Mouse (Mus musculus) liver, postnatal 0 days (tissue): Measurements from ENCODE around the gene Bap1. TPM values are rescaled to one million over a fixed set of nuclear protein-coding genes. Genes with fewer than 3 reads are reported as not detected.

Source experiments
- ATAC-seq: fragments of 200-750 bp; cut with Nextera tagmentation; 2 replicates; pipeline ENCODE4 v1.8.0; 2017; ENCODE audit warnings: mild to moderate bottlenecking, moderate library complexity
- DNase-seq: peaks from one replicate; pipeline ENCODE4 v3.0.0-alpha.2; 2016
- H3K27ac ChIP-seq: fragments of 300-500 bp; sonication (generic); 2 replicates; pipeline ENCODE4 v1.5.1; 2014; ENCODE audit warnings: antibody characterized with exemption, moderate library complexity, mild to moderate bottlenecking, low read depth
- H3K27me3 ChIP-seq: fragments of 300-500 bp; sonication (generic); 2 replicates; pipeline ENCODE4 v1.6.1; 2014; ENCODE audit warnings: low read length, control low read depth, mixed read lengths; ENCODE audit not compliant: insufficient read depth
- H3K36me3 ChIP-seq: fragments of 300-500 bp; sonication (generic); replicated peaks from 2 replicates; pipeline ENCODE4 v1.6.1; 2014; ENCODE audit warnings: mild to moderate bottlenecking, control low read depth, low read length, moderate library complexity, mixed read lengths; ENCODE audit not compliant: insufficient read depth
- H3K4me1 ChIP-seq: fragments of 300-500 bp; sonication (generic); 2 replicates; pipeline ENCODE4 v1.6.1; 2014; ENCODE audit warnings: antibody characterized with exemption, mild to moderate bottlenecking, control low read depth; ENCODE audit not compliant: insufficient read depth
- H3K4me2 ChIP-seq: fragments of 300-500 bp; sonication (generic); 2 replicates; pipeline ENCODE4 v1.6.1; 2014; ENCODE audit warnings: low read depth, mild to moderate bottlenecking, low read length, moderate library complexity, mixed read lengths
- H3K4me3 ChIP-seq: fragments of 300-500 bp; sonication (generic); 2 replicates; pipeline ENCODE4 v1.5.1; 2014; ENCODE audit warnings: low read depth, low read length
- H3K9ac ChIP-seq: fragments of 300-500 bp; sonication (generic); replicated peaks from 2 replicates; pipeline ENCODE4 v1.6.1; 2014; ENCODE audit warnings: mild to moderate bottlenecking, moderate library complexity
- H3K9me3 ChIP-seq: fragments of 300-500 bp; sonication (generic); 2 replicates; pipeline ENCODE4 v1.6.1; 2016; ENCODE audit warnings: mild to moderate bottlenecking, control low read depth, low read length, mixed read lengths
- CTCF ChIP-seq: sonication (generic); IDR thresholded peaks from 2 replicates; pipeline ENCODE4 v1.5.1; 2016; ENCODE audit warnings: antibody characterized with exemption, low read depth
- EP300 ChIP-seq: IDR thresholded peaks from 2 replicates; pipeline ENCODE4 v1.6.1; 2016; ENCODE audit warnings: antibody characterized with exemption, low read depth, mild to moderate bottlenecking
- WGBS: fragments of 180-500 bp; shearing (Covaris S2); extraction: QIAGEN DNeasy Blood & Tissue Kit; methylation state at CpG from one replicate; pipeline ENCODE4 v1.1.7; 2014; ENCODE audit not compliant: insufficient replicate concordance; 5-methylcytosine and 5-hydroxymethylcytosine counted together
- polyA plus RNA-seq: library from polyadenylated mRNA; unstranded; fragments of >200 nt; fragmentation: Nextera tagmentation; extraction: Ambion mirVana; gene quantifications from 2 replicates; pipeline ENCODE4 v1.2.1, GENCODE M21; 2015

Bap1 gene
- polyA plus RNA-seq, 1 experiment from 2014 or later, result 19.8 TPM

DNA sequence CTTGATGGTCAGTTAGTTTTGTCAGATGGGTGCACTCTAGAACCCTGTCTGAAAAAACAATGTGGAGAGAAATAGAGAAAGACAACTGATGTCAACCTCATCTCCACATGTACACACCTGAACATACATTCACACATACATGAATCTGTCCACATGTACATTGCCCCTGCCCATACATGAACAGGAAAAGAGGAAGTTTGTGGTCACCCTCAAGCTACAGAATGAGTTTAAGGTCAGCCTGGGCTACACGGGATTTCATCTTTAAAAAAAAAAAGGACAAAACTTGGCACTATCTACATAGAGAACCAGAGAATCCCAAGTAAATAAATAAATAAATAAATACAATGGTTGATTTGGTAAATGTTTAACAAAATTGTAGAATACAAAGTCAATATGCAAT, 6.5 kb upstream of the Bap1 start:
- H3K27ac ChIP-seq, result no peak overlapping the region
- H3K4me2 ChIP-seq, result no peak overlapping the region
- TF ChIP-seq EP300 (no peak), CTCF (no peak)
- H3K9ac ChIP-seq, result no peak overlapping the region
- WGBS, result 47% methylated on average over 1 of the region's 1 CpGs
- no peaks in the 10 kb centered on the region for H3K36me3 ChIP-seq
- H3K4me1 ChIP-seq, result no peaks in the 10 kb centered on the region
- H3K9me3 ChIP-seq, result no peaks in the 10 kb centered on the region
- ATAC-seq (no peak), DNase-seq (no peak)
- no peak overlapping the region for H3K4me3 ChIP-seq
- no peaks in the 10 kb centered on the region for H3K27me3 ChIP-seq

DNA sequence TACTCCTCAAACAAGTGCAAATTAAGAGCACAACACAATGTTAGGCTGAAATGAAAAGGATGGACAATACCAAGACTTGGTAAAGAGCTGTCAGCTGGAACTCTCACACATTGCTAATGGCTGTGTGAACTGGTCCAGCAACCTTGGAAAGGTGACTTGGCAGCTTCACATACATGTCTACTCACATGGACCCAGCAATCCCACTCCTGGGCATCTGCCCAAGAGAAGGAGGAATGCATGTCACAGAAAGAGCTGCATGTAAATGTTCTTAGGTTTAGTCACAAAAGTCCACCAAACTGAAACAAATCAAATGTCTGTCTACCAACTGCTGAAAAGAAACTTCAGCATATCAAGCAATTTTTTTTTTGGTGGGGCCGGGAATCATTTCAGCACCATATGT, 5.3 kb upstream of the Bap1 start:
- no peak overlapping the region for H3K27ac ChIP-seq
- no peaks in the 10 kb centered on the region for H3K9me3 ChIP-seq
- DNase-seq (no peak), ATAC-seq (no peak)
- H3K4me2 ChIP-seq, result no peak overlapping the region
- no peaks in the 10 kb centered on the region for H3K27me3 ChIP-seq
- 0 out of 2 replicates have a peak, but pooled peaks cover 6% of the 10 kb centered on the region for H3K4me1 ChIP-seq
- WGBS, result 69% methylated on average over 1 of the region's 1 CpGs
- no peak overlapping the region for H3K9ac ChIP-seq
- H3K36me3 ChIP-seq, result no peaks in the 10 kb centered on the region
- H3K4me3 ChIP-seq, result no peak overlapping the region
- TF ChIP-seq EP300 (no peak), CTCF (no peak)

DNA sequence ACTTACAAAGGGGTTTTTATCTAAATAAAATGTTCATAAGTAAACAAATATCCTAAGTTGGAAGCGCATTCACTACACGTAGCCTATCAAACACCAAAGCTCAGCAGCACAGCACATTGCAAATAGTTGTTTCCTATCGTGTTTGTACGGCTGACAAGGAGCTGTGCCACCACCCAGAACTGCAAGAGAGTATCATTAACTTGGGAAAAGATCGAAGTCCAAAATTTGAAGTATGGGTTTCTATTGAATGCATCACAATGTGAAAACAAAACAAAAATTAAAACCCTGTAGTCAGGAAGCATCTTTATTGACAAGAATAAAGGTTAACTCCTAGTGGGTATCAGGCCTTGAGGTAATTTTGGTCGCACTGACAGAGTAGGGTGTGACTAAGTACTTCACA, 2.9 kb upstream of the Bap1 start:
- TF ChIP-seq CTCF, result no peak
- TF ChIP-seq EP300, result no peak
- WGBS, result 79% methylated on average over 6 of the region's 6 CpGs

DNA sequence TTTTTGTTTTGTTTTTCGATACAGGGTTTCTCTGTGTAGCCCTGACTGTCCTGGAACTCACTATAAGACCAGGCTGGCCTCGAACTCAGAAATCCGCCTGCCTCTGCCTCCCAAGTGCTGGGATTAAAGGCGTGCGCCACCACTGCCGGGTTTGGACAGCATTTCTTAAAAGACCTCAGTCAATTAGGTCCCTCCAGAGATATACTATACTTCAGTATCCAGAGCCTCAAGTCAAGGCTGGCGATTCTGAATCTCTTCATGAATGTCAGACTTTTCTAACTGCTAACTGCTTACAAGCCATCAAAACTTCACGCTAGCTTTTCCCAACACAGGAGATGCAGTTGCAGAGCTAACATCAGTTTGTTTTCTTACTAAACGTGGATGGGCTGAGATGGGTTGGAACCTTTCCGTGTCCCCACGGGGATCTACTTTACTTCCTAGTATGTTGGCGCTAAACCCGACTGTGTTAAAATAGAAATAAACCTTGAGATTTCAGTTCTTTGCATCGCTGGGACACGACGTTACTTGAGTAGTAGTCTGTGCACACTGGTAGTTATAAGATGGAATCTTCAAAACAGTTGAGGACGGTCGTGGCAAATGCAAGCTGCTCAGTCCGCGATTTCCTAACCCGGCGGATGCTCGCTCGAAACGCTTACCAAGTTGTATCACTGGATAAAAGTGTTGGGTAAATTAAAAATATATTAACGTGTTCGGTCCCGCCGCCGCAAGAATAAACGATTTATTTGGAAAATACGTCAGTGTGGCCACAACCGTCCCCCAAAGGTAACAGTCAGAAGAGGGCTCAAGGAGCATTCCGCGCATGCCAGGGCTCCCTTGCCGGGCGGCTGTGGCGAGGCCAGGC, 797 bp upstream of the Bap1 start:
- Histone ChIP-seq H3K27ac (peak overlapping the region; percentile 94), H3K9me3 (no peaks in the 10 kb centered on the region), H3K36me3 (peaks cover 21% of the 10 kb centered on the region), H3K9ac (peak overlapping the region; percentile 96), H3K4me3 (peak overlapping the region; percentile 89), H3K4me2 (peak overlapping the region; percentile 83), H3K4me1 (peaks cover 14% of the 10 kb centered on the region; the same call in 1 of the 2 replicates), H3K27me3 (no peaks in the 10 kb centered on the region)
- DNase-seq (no peak), ATAC-seq (peak; percentile 82)
- no peak for TF ChIP-seq EP300
- TF ChIP-seq CTCF, result no peak
- WGBS, result 14% methylated on average over 38 of the region's 38 CpGs

More for the DNA sequence above, 2.9 kb upstream of the Bap1 start:
- no peaks in the 10 kb centered on the region for H3K27me3 ChIP-seq
- H3K4me1 ChIP-seq, result peaks cover 14% of the 10 kb centered on the region; the same call in 1 of the 2 replicates
- H3K36me3 ChIP-seq, result peaks cover under 1% of the 10 kb centered on the region
- no peak overlapping the region for H3K27ac ChIP-seq
- H3K4me3 ChIP-seq, result no peak overlapping the region
- no peak overlapping the region for H3K4me2 ChIP-seq
- DNase-seq (no peak), ATAC-seq (no peak)
- no peaks in the 10 kb centered on the region for H3K9me3 ChIP-seq
- no peak overlapping the region for H3K9ac ChIP-seq

DNA sequence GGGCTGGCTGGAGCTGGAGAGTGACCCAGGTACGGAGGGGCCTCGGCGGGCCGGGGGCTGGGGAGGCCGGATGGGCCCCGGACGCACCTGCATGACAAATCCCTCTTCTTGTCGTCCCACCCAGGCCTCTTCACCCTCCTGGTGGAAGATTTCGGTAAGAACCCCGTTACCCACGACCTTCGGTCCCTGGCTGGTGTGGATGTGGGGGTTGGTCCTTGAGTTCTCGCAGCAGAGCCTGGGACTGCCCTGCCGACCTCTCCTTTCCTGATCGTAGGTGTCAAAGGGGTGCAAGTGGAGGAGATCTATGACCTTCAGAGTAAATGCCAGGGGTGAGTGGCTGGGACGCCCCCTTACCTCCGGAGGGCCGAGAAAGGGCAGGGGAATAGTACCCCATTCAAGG, 376 bp downstream of the Bap1 start:
- ATAC-seq (peak; percentile 30), DNase-seq (no peak)
- Histone ChIP-seq H3K27ac (peak overlapping the region; percentile 94), H3K27me3 (no peaks in the 10 kb centered on the region), H3K4me2 (peak overlapping the region; percentile 84), H3K4me1 (peaks cover 14% of the 10 kb centered on the region; the same call in 1 of the 2 replicates), H3K9me3 (no peaks in the 10 kb centered on the region), H3K36me3 (peaks cover 33% of the 10 kb centered on the region), H3K4me3 (peak overlapping the region; percentile 89), H3K9ac (peak overlapping the region; percentile 96)
- TF ChIP-seq EP300, result no peak
- peak; percentile 16; the same call in 1 of the 2 replicates for TF ChIP-seq CTCF
- WGBS, result under 1% methylated on average over 18 of the region's 18 CpGs

DNA sequence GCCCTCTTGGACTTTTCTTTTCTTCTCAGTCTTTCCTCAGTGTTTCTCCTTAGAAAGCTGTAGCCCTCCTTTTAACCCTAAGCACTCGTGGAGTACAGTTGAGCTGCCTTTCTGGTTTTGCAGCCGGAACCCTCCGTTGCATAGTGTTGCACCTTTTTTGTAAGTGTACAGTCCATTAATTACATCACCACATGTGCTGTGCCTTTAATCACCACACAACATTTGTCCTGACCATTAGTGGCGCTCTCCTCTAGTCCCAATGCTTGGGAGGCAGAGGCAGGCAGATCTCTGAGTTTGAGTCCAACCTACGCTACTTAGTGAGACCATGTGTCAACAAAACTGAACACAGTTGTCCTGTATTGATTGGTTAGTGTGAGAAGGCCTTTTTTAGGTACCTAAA, 841 bp downstream of the Bap1 start:
- peak overlapping the region; percentile 84 for H3K4me2 ChIP-seq
- peak overlapping the region; percentile 96 for H3K9ac ChIP-seq
- ATAC-seq, result no peak
- DNase-seq, result no peak
- TF ChIP-seq CTCF, result no peak
- H3K27ac ChIP-seq, result peak overlapping the region; percentile 94; the same call in 1 of the 2 replicates
- WGBS, result 80% methylated on average over 5 of the region's 5 CpGs
- H3K4me3 ChIP-seq, result peak overlapping the region; percentile 89
- H3K4me1 ChIP-seq, result peaks cover 14% of the 10 kb centered on the region; the same call in 1 of the 2 replicates
- H3K27me3 ChIP-seq, result no peaks in the 10 kb centered on the region
- H3K9me3 ChIP-seq, result no peaks in the 10 kb centered on the region
- H3K36me3 ChIP-seq, result peaks cover 38% of the 10 kb centered on the region
